Mouse (Mus musculus) lung, adult 18-20 months (tissue): ENCODE data around the gene Tapt1.

ENCODE experiments used
- DNase-seq, 2 experiments: peaks; one replicate each; pipeline ENCODE4 v3.0.0; 2022; ENCODE audit warnings: mixed read lengths in 2 of 2

Gene Tapt1

DNA sequence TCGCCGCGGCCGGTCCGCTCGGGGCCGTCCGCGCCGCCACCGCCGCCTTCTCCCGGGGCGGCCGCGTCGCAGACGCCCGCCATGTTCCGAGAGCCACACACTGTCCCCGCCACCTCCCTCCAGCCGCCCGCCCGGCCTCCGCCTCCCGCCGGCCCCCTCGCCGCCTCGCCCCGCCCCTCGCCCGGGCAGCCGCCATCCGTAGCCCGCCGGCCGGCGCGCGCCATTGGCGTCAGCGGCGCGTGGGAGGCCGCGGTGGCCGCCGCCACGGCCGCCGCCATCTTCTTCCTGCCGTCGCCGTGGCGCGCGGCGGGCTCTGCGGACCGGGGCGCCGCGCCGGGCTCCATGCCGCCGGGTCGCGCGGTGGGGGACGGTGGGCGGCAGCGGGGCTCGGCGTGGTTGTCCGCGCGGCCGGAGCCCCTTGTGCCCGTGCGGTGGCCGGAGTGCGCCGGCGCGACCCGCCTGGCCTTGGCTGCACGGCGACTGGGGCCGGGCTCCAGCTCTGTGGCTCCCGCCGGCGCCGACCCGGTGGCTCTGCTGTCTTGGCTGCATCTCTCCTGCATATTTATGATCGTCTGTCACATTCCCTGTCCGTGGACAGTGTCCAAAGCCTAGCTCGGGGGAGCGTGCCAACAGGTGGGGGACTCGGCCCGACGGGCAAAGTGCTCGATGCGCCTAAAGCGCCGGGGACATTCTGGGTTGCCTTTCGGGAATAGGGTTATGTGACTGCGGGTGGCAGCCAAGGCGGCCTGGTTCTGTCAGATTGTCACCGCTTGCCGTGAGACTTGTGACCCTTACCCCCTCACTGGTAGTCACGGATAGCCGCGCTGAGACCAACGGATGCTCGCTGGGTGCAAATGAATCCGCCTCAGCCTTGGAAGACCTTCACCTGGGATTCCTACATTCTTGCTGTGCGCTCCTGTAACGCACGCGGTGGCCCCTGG lies at the start of gene Tapt1:
Gene Tapt1 (minus strand): TSS at position 106 of the 941 bp plus-strand sequence.
- DNase-seq, result peak; percentile 88 to 92

DNA sequence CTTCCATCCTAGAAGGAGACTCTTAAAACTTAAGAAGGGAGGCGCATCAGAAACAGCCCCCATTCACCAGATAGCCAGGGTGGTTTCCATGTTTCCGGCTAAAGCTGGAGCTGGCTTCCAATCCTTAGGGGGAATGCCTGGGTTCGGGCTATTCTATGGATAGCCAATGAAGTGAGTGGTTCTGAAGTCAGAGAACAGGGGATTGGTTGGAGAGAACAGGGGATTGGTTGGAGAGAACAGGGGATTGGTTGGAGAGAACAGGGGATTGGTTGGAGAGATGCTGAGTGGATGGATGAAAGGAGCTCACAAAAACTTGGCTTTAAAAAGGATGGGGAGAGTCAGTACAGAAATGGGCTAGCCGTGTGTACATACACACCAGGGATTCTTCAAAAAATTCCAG lies 45.1 kb upstream of the Tapt1 start:
- no peak for DNase-seq

DNA sequence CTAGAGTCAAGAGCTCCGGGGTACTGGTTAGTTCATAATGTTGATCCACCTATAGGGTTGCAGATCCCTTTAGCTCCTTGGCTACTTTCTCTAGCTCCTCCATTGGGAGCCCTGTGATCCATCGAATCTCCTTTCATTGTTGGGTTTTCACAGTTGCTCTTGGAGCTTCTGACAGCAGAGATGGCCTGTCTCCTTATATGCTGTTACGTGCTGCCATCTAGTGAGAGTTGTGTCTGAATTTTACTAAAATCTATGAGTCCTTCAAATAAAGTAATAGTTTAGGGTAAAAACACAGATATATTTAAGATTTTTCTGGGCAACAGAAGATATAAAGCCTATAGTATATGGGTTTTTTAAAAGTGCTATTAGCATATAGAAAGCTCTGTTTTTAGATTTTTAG lies 42.1 kb upstream of the Tapt1 start:
- peak in 1 of 2 experiments; percentile 14 for DNase-seq

DNA sequence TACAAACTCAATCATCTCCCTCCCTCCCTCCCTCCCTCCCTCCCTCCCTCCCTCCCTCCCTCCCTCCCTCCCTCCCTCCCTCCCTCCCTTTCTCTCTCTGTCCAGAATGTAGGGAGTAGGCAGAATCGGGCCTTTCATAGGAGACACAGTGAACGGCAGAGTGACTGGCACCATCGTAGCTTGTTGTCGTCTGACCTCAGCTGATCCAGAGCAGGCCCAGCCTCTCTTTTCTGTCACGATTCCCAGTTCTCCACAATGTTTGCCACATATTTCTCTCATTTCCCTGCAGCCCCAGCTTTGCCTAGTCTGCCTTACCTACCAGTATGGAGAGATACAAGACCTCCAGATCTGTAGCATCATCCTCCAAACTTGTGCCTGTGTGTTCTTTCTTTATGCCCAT lies 35.3 kb upstream of the Tapt1 start:
- DNase-seq, result no peak

DNA sequence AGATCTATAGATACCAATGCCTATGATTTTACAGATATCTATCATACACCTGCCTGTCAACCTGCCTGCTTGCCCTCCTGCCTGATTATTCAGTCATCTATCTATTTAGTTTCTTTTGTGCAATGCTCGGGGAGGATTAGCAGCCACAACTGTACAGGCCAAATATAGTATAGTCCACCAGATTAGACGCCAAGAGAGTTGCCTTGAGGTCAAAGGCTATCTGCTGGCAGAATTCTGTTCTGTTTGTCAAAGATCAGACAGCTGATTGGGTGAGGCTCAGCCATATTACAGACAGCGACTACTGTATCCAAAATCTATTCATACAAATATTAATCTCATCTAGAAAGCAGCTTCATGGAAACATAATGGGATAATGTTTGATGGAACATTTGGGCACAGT lies 34.7 kb upstream of the Tapt1 start:
- no peak for DNase-seq

DNA sequence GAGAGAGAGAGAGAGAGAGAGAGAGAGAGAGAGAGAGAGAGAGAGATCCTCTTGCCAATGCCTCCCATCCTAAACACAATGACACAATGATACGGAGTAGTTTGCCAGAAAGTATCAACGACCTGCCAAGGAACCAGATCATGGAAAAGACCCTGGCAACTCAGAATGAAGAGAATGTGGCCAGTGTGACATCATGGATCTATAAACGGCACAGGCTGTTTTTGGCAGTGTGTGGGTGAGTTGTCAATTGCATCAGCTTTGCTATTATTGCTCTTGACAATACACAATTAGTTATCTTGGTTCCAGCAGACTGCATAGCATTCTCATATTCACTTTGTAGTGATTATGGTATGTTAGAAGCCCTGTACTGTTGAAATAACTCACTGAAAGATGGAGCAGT lies 33.3 kb upstream of the Tapt1 start:
- DNase-seq, result no peak

DNA sequence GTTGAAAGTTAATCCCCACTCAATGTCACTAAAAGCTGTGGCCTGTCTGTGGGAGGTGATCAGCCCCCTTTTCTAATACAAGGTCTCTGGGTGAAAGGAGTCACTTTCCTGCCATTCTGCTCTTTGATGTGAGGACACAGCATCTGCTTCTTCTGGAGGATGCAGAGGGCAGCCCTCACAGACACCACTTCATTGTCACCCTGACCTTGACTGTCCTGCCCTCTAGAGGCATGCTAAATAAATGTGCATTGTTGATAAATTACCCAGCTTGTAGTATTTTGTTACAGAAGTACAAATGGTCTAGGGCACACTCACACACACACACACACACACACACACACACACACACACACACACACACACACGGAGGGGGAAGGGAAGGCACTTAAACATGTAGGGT lies 31.7 kb upstream of the Tapt1 start:
- no peak for DNase-seq

DNA sequence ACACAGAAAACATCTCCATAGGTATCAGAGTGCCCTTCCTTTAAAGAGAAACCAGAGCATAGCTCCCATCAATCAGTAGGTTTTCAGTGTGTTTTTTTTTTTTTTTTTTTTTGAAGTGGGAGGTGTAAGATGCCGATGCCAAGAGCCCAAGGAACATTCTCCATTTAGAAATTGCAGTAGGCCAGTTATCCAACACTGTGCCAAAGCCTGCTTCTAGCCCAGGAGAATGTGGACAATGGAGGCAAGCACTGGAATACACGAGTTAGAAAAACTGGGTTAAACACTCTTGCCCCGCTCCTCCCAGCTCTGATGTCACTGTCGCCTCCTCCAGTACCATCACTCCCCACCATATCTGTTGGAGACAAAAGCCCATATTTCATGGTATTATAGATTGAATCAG lies 31.0 kb upstream of the Tapt1 start:
- DNase-seq, result no peak

DNA sequence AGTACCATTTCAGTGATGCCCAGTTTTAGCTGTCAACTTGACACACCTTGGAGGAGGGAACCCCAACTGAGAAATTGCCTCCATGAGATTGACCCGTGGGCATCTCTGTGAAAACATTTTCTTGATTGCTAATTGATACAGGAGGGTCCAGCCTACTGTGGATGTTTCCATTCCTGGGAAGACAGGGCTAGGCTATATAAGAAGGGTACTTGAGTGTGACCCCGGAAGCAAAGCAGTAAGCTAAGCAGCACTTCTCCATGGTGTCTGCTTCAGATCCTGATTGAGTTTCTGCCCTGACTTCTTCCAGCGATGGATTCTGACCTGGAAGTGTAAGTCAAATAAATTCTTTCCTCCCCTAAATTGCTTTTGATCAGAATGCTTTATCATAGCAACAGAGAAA lies 30.1 kb upstream of the Tapt1 start:
- no peak for DNase-seq

DNA sequence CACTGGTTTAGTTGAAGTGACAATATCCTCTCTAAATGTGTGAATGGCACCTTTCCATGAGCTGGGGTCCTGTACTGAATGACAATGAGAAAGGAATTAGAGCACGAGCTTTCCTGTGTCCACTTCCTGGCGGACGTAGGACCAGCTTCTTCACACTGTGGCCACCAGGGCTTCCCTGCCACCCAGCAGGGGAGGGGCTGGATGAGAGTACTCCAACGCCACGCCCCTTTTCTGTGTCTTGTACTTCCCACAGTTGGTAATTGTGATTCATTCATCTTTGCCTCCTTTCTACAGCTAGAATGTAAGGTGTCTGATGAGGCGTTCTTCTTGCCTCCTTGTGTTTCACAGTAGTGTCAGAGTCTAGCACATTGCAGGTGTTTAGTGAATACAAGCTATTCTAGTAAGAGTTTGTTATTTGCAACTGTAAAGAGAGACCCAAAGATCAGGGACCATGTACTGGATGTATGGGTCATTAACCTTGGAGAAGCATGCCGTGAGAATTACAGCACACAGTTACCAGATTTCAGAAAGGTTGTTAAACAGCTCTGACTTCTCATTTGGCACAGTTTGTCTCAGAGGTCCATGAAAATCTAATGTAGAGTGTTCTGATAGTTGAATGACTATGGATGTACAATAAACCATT lies 29.5 kb upstream of the Tapt1 start:
- DNase-seq, result peak in 1 of 2 experiments; percentile 10

DNA sequence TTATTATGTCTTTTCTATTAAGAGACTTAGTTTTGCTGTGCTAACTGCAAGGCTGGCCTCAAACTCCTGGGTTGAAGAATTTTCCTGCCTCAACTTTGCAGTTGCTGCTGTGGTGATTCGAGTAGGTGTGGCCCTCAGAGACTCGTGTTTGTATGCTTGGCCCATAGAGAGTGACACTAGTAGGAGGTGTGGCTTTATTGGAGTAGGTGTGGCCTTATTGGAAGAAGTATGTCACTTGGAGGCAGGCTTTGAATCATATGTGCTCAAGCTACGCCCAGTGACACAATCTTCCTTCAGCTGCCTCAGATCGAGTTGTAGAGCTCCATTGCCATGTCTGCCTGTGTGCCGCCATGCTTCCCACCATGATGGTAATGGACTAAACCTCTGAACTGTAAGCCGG lies 27.0 kb upstream of the Tapt1 start:
- DNase-seq, result no peak

DNA sequence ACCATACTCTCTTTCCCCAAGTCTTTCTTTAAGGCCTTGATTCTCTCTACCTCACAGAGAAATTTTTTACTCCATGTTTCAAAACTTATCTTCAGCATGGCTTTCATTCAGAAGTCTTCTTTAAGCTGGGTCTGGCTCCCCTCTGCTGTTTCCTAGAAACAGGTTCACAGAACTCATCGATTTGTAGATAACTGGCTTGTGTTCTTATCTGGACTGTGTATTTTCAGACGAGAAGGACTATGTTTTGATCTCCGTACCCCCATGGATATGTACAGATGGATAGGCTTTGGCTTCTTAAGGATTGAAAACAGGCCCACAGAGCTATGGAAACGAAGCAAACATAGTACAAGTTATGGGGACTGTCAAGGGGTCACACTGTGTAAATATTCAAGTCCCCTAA lies 26.0 kb upstream of the Tapt1 start:
- DNase-seq, result no peak

DNA sequence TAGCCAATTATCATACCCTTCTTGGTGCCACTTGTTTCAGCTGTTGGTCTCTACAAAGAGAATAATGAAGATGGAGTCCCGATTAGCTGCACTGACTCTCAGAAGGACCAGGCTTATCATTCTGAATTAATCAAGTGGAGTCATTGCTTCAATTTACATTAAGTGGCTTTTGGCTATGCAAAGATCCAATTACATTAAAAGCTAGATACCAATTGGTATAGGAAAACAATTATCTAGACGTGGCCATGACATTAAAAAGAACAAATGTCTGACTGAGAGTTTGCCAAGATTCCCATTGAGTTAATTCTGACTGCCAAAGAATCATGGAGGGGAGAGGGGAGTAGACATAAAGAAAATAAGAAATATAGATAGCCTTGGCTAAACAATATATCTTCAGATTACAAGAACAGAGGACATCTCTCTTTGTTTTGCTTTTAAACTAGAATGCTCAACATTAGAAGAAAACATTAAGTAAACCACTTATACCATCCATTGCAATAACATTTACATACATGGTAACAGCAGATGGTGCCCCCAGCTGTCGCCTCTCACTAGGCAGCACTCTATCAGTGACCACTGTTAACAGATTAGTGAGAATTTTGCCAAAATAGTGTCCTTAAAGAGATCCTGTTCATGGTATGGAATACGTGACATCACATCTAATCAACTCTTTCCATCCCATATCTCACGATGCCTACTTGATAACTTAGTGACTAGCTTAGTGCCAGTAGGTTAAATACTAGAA lies 24.0 kb upstream of the Tapt1 start:
- no peak for DNase-seq

DNA sequence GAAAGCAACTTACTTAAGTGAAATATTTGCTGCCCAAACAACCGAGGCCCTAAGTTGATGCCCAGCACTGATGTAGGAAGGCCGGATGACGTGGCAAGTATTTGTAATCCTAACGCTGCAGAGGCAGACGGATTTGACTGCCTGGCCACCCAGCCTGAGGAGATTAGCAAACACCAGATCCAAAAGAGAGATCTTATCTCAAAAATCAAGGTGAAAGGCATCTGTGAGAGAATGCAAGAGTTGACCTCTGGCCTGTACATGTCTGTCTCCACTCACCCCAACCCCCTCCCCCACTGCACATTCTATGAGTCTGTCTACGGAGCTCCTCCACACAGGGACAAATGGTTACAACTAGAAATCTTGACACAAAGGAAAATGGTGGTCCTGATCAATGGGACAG lies 22.9 kb upstream of the Tapt1 start:
- DNase-seq, result no peak

DNA sequence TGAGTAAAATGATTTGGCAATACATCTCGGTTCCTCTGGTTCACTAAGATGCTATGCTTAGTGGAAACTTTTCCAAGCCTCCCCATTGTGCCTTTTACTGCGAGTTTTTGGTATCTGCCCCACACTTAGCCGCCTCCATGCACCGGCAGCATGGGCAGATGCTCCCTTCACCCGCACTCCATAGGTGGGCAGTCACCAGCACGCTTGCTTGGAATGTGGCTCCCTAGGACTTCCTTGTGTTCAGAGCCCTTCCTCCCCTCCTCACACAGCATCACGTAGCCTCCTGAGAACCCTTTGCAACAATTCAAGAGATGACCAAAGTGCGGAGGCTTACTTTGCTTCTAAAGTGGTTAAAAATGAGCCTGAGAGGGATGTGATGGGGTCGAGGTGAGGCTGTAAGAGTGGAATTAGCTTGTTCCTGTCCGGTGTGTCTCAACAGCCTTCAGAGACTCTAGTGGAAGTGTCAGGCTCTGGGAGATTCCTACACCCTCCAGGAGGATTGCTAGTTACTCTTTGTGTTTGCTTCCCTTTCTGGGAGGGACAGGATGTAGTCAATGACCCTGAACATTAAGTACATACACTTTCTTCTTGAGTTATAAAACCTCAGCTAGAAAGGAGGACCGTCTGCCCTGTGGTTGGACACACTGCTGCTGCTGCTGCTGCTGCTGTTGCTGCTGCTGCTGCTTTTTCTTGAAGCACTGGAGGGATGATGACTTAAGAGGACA lies 20.2 kb upstream of the Tapt1 start:
- DNase-seq, result no peak

DNA sequence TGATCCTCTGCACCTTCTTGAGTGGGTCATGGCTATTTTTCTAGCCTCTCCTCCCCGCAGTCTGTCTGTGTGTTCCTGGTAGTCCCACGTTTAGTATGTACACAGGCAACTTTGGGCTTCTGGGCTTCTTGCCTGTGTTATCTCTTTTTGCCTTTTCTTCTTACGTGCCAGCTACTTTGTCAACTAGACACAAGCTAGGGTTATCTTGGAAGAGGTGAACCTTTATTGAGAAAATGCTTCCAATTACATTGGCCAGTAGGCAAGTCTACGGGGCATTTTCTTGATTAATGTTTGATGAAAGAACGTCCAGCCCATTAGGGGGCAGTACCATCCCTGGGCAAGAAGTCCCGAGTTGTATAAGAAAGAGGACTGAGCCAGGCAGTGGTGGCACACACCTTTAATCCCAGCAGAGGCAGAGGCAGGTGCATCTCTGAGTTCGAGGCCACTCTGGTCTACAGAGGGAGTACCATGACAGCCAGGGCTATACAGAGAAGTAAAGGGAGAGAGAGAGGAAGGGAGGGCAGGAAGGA lies 18.5 kb upstream of the Tapt1 start:
- no peak for DNase-seq

DNA sequence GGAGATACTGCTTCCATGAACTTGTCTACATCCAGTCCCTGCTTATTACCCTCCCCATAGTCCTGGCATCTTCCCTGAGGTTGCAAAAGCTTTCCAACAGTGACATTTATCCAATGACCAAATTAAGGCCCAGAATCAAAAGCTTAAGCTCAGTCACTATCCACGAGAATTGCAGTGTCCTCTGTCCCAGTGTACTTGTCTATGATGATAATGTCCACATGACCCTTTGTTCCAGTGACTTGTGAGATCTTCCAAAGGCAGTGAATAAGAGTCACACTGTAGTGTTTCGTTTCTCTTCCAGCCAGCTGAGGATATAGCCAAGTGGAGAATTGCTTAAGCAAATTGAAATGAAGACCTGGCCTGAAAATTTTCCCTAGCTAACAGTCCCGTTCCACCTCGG lies 16.4 kb upstream of the Tapt1 start:
- no peak for DNase-seq

DNA sequence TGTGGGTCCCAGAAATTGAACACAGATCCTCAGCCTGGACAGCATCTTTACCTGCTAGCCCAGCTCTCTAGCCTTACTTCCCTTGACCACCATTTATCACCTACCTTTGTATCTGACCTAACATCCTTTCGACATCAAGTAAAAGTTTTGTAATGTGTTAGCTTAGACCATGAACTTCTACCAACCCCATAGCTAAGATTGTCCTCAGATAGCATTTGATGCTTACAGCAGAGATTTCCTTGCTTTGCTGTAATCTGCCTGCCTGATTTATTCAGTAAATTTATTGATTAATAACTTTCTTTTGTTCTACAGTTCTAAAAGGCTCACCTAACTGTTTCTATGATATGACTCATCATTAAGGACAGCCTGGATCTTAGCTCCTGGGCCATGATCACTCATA lies 15.3 kb upstream of the Tapt1 start:
- no peak for DNase-seq

DNA sequence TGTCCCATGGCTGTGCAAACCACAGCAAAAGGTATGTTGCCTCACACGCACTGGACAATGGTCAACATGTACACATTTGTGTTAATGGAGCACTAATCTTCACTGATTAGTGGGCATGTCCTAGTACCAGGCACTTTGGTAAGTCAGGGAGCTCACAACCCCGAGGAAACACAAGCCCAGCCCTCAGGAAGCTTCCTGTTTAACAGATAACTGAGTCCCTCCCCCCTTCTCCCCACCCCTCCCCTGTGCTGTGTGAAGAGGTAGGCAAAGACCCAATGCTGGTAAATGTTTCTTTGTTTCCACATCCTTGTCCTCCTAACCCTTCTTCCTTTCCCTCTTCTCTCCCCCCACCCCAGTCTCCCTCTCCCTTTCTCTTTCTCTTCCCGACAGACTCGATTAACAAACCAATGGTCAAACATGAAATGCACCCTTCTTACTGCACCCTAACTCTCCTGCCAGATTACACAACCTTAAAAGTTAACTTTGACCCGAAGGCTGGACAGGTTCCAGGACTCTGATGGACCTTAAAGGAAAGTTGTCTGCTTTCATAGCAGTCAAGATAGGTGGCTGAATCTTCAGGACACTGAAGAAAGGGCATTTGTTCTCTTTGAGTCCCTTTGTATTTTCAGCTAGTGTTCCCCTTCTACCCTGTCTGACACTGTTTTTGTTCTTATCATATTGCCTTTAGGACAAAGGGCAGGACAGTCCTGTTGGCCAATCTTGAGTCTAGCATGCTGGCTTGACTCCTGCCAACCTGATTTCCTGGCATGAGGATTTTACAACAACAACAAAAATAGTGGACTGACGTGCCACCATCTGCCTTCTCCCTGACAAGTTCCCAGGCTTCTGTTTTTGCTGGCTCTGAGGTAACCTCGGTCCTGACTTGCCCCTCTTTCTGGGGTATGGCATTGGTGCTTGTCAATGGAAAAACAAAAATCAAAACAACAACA lies 13.0 kb upstream of the Tapt1 start:
- DNase-seq, result no peak

DNA sequence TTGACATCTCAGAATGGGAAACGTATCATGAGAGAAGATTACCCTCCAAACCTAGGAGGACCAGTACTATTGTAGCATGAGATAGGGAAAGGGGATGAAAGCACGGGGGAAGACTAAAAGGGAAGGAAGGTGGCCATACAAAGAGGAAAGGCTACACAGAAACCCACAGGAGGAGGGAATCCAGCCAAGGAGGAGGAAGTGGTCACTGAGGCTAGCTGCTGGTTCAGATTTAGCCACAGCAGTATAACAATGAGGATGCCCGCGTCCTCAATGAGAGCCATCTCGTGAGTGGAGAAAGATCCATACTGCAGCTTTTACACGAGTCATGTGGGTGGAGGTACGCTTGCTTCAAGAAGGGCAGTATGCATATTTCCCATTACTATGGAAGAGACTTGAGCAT lies 11.8 kb upstream of the Tapt1 start:
- DNase-seq, result no peak

DNA sequence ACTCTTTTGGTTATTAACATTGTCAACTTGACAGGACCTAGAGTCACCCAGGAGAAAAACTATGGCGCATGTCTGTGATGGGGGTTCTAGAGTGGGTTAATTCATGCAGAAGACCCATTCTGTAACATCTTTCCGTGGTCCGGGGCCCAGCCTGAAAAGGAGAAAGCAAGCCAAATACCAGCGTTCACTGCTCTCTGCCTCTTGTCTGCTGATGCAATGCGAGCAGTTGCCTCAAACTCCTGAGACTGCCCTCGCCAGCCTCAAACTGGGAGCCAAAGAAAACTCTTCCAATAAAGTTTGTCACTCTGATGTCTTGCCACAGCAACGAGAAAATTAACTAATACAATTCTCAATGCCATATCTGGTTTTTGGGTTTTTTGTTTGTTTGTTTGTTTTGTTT lies 8.2 kb upstream of the Tapt1 start:
- no peak for DNase-seq

DNA sequence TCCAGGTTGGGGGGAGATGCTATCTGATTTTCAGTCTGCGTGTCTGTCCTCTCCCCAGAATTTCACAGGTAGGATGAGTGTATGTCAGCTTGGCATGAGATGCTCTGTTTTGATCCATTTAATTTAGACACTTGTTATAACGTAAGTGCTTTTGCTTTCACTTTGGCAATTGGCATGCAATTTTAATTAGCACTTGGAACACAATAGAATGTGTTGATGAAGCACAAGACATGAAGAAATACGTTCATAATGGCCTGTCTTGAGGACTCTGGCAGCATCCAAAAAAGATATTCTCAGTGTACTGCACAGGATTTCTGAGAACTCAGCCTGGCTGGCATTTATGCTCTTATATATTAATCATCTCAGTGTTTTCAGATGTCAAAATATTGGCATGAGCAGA lies 7.5 kb upstream of the Tapt1 start:
- DNase-seq, result no peak
